Mouse (Mus musculus) testis, postnatal 14 days (tissue): ENCODE data around the gene Eif3b.

ENCODE experiments used
- DNase-seq: peaks from one replicate; pipeline ENCODE4 v3.0.0; 2021; ENCODE audit warnings: low spot score

Gene Eif3b

GRCm38 (mm10) chr5:140491142-140491541, 72.0 kb downstream of the Eif3b start:
- DNase-seq = no peak

GRCm38 (mm10) chr5:140492684-140493233, 73.6 kb downstream of the Eif3b start:
- no peak for DNase-seq
